ENCODE assay signal across 11 mouse cellular contexts in genomic region chr12:72723965-72724364, GRCm38 (mm10). TPM values are rescaled to one million over a fixed set of nuclear protein-coding genes. Genes with fewer than 3 reads are reported as not detected.
DNase-seq lines count a peak whose midpoint lies in the region.
"Had no signal": no experiment of that assay in that cellular context is flagged by ENCODE, and none has a peak within 500 bp of the region (broad histone marks: within the 10 kb centered on the region; RNA-seq: fewer than 3 reads in every experiment).

No protein-coding gene starts in this region.

- intact Hi-C loops in left cerebral cortex, postnatal 4 days (cut with DNase I) = no loop called here
- intact Hi-C loops in left cerebral cortex, postnatal 14 days (cut with DNase I) = no loop called here

- no peaks in the 10 kb centered on the region for H3K4me1 ChIP-seq in hindbrain, embryonic 10.5 days (replicated peaks)
- H3K4me1 ChIP-seq: embryonic facial prominence, embryonic 15.5 days had no signal

- H3K36me3 ChIP-seq in hindbrain, embryonic 10.5 days = no peaks in the 10 kb centered on the region
- H3K36me3 ChIP-seq: embryonic facial prominence, embryonic 15.5 days; stomach, embryonic 15.5 days had no signal

- H3K27ac ChIP-seq in hindbrain, embryonic 10.5 days = no peak overlapping the region
- H3K27ac ChIP-seq: embryonic facial prominence, embryonic 15.5 days; macrophage; stomach, embryonic 15.5 days had no signal

- no peak overlapping the region for H3K4me3 ChIP-seq in hindbrain, embryonic 10.5 days
- H3K4me3 ChIP-seq: embryonic facial prominence, embryonic 15.5 days; stomach, embryonic 15.5 days had no signal

- no peaks in the 10 kb centered on the region for H3K27me3 ChIP-seq in hindbrain, embryonic 10.5 days (ENCODE audit: insufficient read depth, poor library complexity, severe bottlenecking)
- H3K27me3 ChIP-seq: embryonic facial prominence, embryonic 15.5 days; stomach, embryonic 15.5 days had no signal

- peak; percentile 32 for DNase-seq in left cerebral cortex, postnatal 4 days
- no peak for DNase-seq in left cerebral cortex, postnatal 14 days (ENCODE audit: low spot score in 2 of 2)
- peak; percentile 96 for DNase-seq in adrenal gland, adult 8-10 months
- DNase-seq in kidney, postnatal 10 days = peak; percentile 72
- peak; percentile 56 for DNase-seq in ovary, postnatal 14 days (ENCODE audit: low spot score)
- DNase-seq in hindbrain, embryonic 10.5 days (ENCODE audit: low spot score) = no peak
- DNase-seq in thymus, adult 18-20 months = no peak
- DNase-seq: cerebellum, adult 9-10 months had no signal

- no peaks in the 10 kb centered on the region for H3K9me3 ChIP-seq in hindbrain, embryonic 10.5 days
- H3K9me3 ChIP-seq: embryonic facial prominence, embryonic 15.5 days; stomach, embryonic 15.5 days had no signal

- WGBS in hindbrain, embryonic 10.5 days = 70% methylated on average over 3 of the region's 3 CpGs

RNA-seq across cellular contexts. Expression of gene Ppm1a, which starts 33.3 kb away (rescaled TPM):
- 100 to 1,000 TPM; 234 to 247 TPM for total RNA-seq in left cerebral cortex, postnatal 4 days (2021)
- 100 to 1,000 TPM; 265 to 266 TPM for total RNA-seq in left cerebral cortex, postnatal 14 days (2021)
- total RNA-seq in adrenal gland, adult 8-10 months (2022) = 100 to 1,000 TPM; 249 to 301 (median 265) TPM
- 43.9 and 54.3 TPM in 2 replicates for polyA plus RNA-seq in hindbrain, embryonic 10.5 days (2016; fragmentation: Nextera tagmentation; extraction: Ambion mirVana)

RNA-seq across cellular contexts. Expression of gene Dhrs7, which starts 59.3 kb away (rescaled TPM):
- total RNA-seq in left cerebral cortex, postnatal 4 days (2021) = 10 to 100 TPM; 15.0 to 15.8 TPM
- 10 to 100 TPM; 30.8 TPM for total RNA-seq in left cerebral cortex, postnatal 14 days (2021)
- 100 to 1,000 TPM; 112 to 216 (median 160) TPM for total RNA-seq in adrenal gland, adult 8-10 months (2022)
- 7.5 and 10.1 TPM in 2 replicates for polyA plus RNA-seq in hindbrain, embryonic 10.5 days (2016; fragmentation: Nextera tagmentation; extraction: Ambion mirVana)

Comparison
In these comparisons a context has a peak if more than half of its experiments do, and no peak if none do; other contexts are left out.
1. DNase-seq: peak in left cerebral cortex, postnatal 4 days (single experiment), adrenal gland, adult 8-10 months (single experiment), kidney, postnatal 10 days (single experiment) and ovary, postnatal 14 days (single experiment); none in left cerebral cortex, postnatal 14 days (0 of 2), hindbrain, embryonic 10.5 days (single experiment) and thymus, adult 18-20 months (0 of 2).